Mouse (Mus musculus) hindbrain, embryonic 10.5 days (tissue): ENCODE measurements around the gene Bglap2. TPM values are rescaled to one million over a fixed set of nuclear protein-coding genes. Genes with fewer than 3 reads are reported as not detected.
"Not testable (repeated sequence)": the region's sequence is repeated elsewhere in the genome, so short reads cannot be mapped to it uniquely, and the experiment has no call there.

Source experiments
- DNase-seq: peaks from one replicate; pipeline ENCODE4 v3.0.0-alpha.2; 2017; ENCODE audit warnings: low spot score
- H3K27ac ChIP-seq: fragments of 300-500 bp; sonication (generic); 2 replicates; pipeline ENCODE4 v1.5.1; 2016; ENCODE audit warnings: mild to moderate bottlenecking, moderate library complexity
- H3K27me3 ChIP-seq: fragments of 300-500 bp; sonication (generic); 2 replicates; pipeline ENCODE4 v1.6.1; 2016; ENCODE audit warnings: mild to moderate bottlenecking; ENCODE audit not compliant: poor library complexity, insufficient read depth, severe bottlenecking
- H3K36me3 ChIP-seq: fragments of 300-500 bp; sonication (generic); 2 replicates; pipeline ENCODE4 v1.6.1; 2016; ENCODE audit warnings: mild to moderate bottlenecking, moderate library complexity
- H3K4me1 ChIP-seq: fragments of 300-500 bp; sonication (generic); replicated peaks from 2 replicates; pipeline ENCODE4 v1.6.1; 2016; ENCODE audit warnings: mild to moderate bottlenecking
- H3K4me3 ChIP-seq: fragments of 300-500 bp; sonication (generic); 2 replicates; pipeline ENCODE4 v1.5.1; 2016; ENCODE audit warnings: mild to moderate bottlenecking, moderate library complexity
- H3K9me3 ChIP-seq: fragments of 300-500 bp; sonication (generic); 2 replicates; pipeline ENCODE4 v1.6.1; 2016; ENCODE audit warnings: mild to moderate bottlenecking, moderate library complexity
- WGBS: fragments of 180-500 bp; shearing (Covaris S2); methylation state at CpG from one replicate; pipeline ENCODE4 v1.1.7; 2016; 5-methylcytosine and 5-hydroxymethylcytosine counted together
- polyA plus RNA-seq: library from polyadenylated mRNA; unstranded; fragments of >200 nt; fragmentation: Nextera tagmentation; extraction: Ambion mirVana; gene quantifications from 2 replicates; pipeline ENCODE4 v1.2.1, GENCODE M21; 2016

Gene Bglap2
- polyA plus RNA-seq = not detected in 2 replicates

GRCm38 (mm10) chr3:88378599-88378998, at the start of gene Bglap2:
TSS of gene Bglap2 (minus strand) at chr3:88378699.
- WGBS = 80% methylated on average over 5 of the region's 5 CpGs
- H3K4me3 ChIP-seq, H3K27ac ChIP-seq, H3K9me3 ChIP-seq, H3K27me3 ChIP-seq, DNase-seq, H3K36me3 ChIP-seq: not testable (repeated sequence)
- peaks cover 19% of the 10 kb centered on the region for H3K4me1 ChIP-seq

GRCm38 (mm10) chr3:88427342-88427905, 48.9 kb upstream of the Bglap2 start:
- Histone ChIP-seq H3K4me3 (no peak overlapping the region), H3K9me3 (no peaks in the 10 kb centered on the region), H3K27me3 (no peaks in the 10 kb centered on the region), H3K4me1 (peaks cover 20% of the 10 kb centered on the region), H3K27ac (no peak overlapping the region), H3K36me3 (no peaks in the 10 kb centered on the region)
- DNase-seq = no peak
- 85% methylated on average over 4 of the region's 4 CpGs for WGBS

GRCm38 (mm10) chr3:88425708-88426420, 47.4 kb upstream of the Bglap2 start:
- H3K9me3 ChIP-seq = no peaks in the 10 kb centered on the region
- no peak for DNase-seq
- H3K4me3 ChIP-seq = peak overlapping the region; percentile 79; the same call in 1 of the 2 replicates
- H3K27me3 ChIP-seq = no peaks in the 10 kb centered on the region
- WGBS = 88% methylated on average over 10 of the region's 10 CpGs
- H3K27ac ChIP-seq = peak overlapping the region; percentile 83; the same call in 1 of the 2 replicates
- peaks cover 31% of the 10 kb centered on the region for H3K4me1 ChIP-seq
- H3K36me3 ChIP-seq = peaks cover 7% of the 10 kb centered on the region

- no peak for DNase-seq
- H3K4me3 ChIP-seq = peak overlapping the region; percentile 79
- peaks cover 31% of the 10 kb centered on the region for H3K4me1 ChIP-seq
- H3K27ac ChIP-seq = peak overlapping the region; percentile 83
- no peaks in the 10 kb centered on the region for H3K27me3 ChIP-seq
- no peaks in the 10 kb centered on the region for H3K9me3 ChIP-seq
- H3K36me3 ChIP-seq = peaks cover 12% of the 10 kb centered on the region
- 6% methylated on average over 2 of the region's 2 CpGs for WGBS
Measured at GRCm38 (mm10) chr3:88425330-88425689, 46.8 kb upstream of the Bglap2 start.

GRCm38 (mm10) chr3:88424605-88425329, 46.3 kb upstream of the Bglap2 start, which contains the start of gene Slc25a44:
TSS of gene Slc25a44 (minus strand) at chr3:88425139.
- peak within 1 kb of the TSS; percentile 79 for H3K4me3 ChIP-seq
- H3K27ac ChIP-seq = peak within 1 kb of the TSS; percentile 83
- peaks cover 18% of the 10 kb centered on the region for H3K36me3 ChIP-seq
- H3K9me3 ChIP-seq = no peaks in the 10 kb centered on the region
- WGBS = 2% methylated on average over 35 of the region's 35 CpGs
- H3K27me3 ChIP-seq = no peaks in the 10 kb centered on the region
- peaks cover 31% of the 10 kb centered on the region for H3K4me1 ChIP-seq
- peak; percentile 93 for DNase-seq

GRCm38 (mm10) chr3:88422020-88422720, 43.7 kb upstream of the Bglap2 start:
- WGBS = 25% methylated on average over 9 of the region's 9 CpGs
- H3K4me3 ChIP-seq = 0 out of 2 replicates have a peak overlapping the region, but pooled peaks have one; percentile 9
- DNase-seq = no peak

GRCm38 (mm10) chr3:88420771-88421170, 42.3 kb upstream of the Bglap2 start:
- Histone ChIP-seq H3K4me1 (peaks cover 35% of the 10 kb centered on the region), H3K36me3 (peaks cover 58% of the 10 kb centered on the region), H3K9me3 (no peaks in the 10 kb centered on the region), H3K27me3 (no peaks in the 10 kb centered on the region), H3K4me3 (no peak overlapping the region), H3K27ac (no peak overlapping the region)
- 96% methylated on average over 19 of the region's 19 CpGs for WGBS
- no peak for DNase-seq

More at GRCm38 (mm10) chr3:88422020-88422720, 43.7 kb upstream of the Bglap2 start:
- Histone ChIP-seq H3K27me3 (no peaks in the 10 kb centered on the region), H3K4me1 (peaks cover 35% of the 10 kb centered on the region), H3K9me3 (no peaks in the 10 kb centered on the region), H3K36me3 (peaks cover 44% of the 10 kb centered on the region), H3K27ac (peak overlapping the region; percentile 16; the same call in 1 of the 2 replicates)

GRCm38 (mm10) chr3:88418016-88418415, 39.5 kb upstream of the Bglap2 start:
- H3K27ac ChIP-seq = no peak overlapping the region
- peaks cover 20% of the 10 kb centered on the region for H3K4me1 ChIP-seq
- H3K9me3 ChIP-seq = no peaks in the 10 kb centered on the region
- no peaks in the 10 kb centered on the region for H3K27me3 ChIP-seq
- DNase-seq = no peak
- H3K4me3 ChIP-seq = no peak overlapping the region
- 88% methylated on average over 6 of the region's 6 CpGs for WGBS
- peaks cover 78% of the 10 kb centered on the region for H3K36me3 ChIP-seq

GRCm38 (mm10) chr3:88415668-88416067, 37.2 kb upstream of the Bglap2 start:
- Histone ChIP-seq H3K4me1 (peaks cover 12% of the 10 kb centered on the region), H3K36me3 (peaks cover 92% of the 10 kb centered on the region), H3K27ac (no peak overlapping the region), H3K9me3 (no peaks in the 10 kb centered on the region), H3K27me3 (no peaks in the 10 kb centered on the region), H3K4me3 (no peak overlapping the region)
- DNase-seq = no peak
- 87% methylated on average over 4 of the region's 4 CpGs for WGBS

- no peak overlapping the region for H3K27ac ChIP-seq
Measured at GRCm38 (mm10) chr3:88412636-88413035, 34.1 kb upstream of the Bglap2 start.

GRCm38 (mm10) chr3:88411681-88412080, 33.2 kb upstream of the Bglap2 start:
- DNase-seq = no peak
- Histone ChIP-seq H3K4me3 (no peak overlapping the region), H3K27ac (no peak overlapping the region), H3K4me1 (peaks cover 38% of the 10 kb centered on the region), H3K9me3 (no peaks in the 10 kb centered on the region), H3K27me3 (no peaks in the 10 kb centered on the region), H3K36me3 (peaks cover 52% of the 10 kb centered on the region)
- WGBS = 96% methylated on average over 4 of the region's 4 CpGs

More at GRCm38 (mm10) chr3:88412636-88413035, 34.1 kb upstream of the Bglap2 start:
- Histone ChIP-seq H3K4me1 (peaks cover 30% of the 10 kb centered on the region), H3K36me3 (peaks cover 62% of the 10 kb centered on the region), H3K27me3 (no peaks in the 10 kb centered on the region), H3K4me3 (no peak overlapping the region), H3K9me3 (no peaks in the 10 kb centered on the region)
- 90% methylated on average over 11 of the region's 11 CpGs for WGBS
- DNase-seq = no peak

GRCm38 (mm10) chr3:88410645-88411031, 32.1 kb upstream of the Bglap2 start:
- Histone ChIP-seq H3K4me3 (peak overlapping the region; percentile 89), H3K4me1 (peaks cover 38% of the 10 kb centered on the region), H3K27ac (peak overlapping the region; percentile 98), H3K27me3 (no peaks in the 10 kb centered on the region), H3K36me3 (peaks cover 42% of the 10 kb centered on the region), H3K9me3 (no peaks in the 10 kb centered on the region)
- 32% methylated on average over 7 of the region's 7 CpGs for WGBS
- DNase-seq = no peak
